Mouse (Mus musculus): ENCODE data around the gene Tenm2.

GRCm38 (mm10) chr11:36824666-36825065, 411.1 kb downstream of the Tenm2 start:
- no peak for TF ChIP-seq EP300 (IDR thresholded peaks at IDR 0.05; ENCODE audit: insufficient read depth, low read depth, low read length)
- TF ChIP-seq POLR2A (IDR thresholded peaks at IDR 0.05; ENCODE audit: insufficient read depth, low read depth, low read length): no peak
